Mouse (Mus musculus) cerebellum, adult 8-10 months (tissue): ENCODE measurements around the gene Morn1.
A peak's percentile ranks its signal among the peaks of the same experiment; 100 is the strongest.

Experiments used
- DNase-seq: peaks from one replicate; pipeline ENCODE4 v3.0.0; 2022

Gene Morn1

DNA sequence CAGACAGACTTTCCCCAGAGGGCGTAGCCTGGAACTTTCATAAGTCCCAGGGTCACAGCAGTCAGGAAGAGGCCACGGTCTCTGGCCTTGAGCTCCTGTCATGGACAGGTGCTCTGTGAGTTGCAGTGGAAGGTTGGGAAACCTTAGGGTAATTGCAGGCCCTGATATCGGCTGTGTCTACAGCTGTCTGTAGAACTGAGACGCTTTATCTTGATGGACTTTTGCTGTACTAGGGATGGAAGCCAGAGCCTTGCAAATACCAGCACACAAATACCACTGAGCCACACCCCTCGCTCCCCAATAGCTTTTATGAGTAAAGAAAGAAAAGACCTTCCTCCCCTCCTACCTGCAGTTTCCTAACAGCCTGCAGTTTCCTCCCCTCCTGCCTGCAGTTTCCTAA is 34.2 kb downstream of the Morn1 start:
- DNase-seq, result no peak

DNA sequence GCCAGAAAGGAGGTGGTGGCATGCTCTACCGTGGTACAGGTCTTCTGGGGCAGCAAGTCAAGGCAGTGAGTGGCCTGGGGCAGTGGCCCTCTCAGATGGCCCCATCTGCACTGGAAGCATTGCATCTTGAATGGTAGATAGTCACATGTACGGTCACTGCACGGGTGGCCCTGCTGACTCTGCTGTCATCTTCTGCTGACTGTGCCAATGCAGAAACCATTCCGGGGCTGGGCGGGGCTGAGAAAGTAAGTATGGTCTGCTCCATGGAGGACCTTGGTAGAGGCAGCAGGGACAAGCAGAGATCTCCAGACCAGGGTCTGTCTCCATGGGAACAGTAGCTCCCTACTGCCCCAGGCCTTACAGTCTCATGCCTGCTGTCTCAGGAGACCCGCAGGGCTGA is 34.8 kb downstream of the Morn1 start:
- DNase-seq, result no peak

DNA sequence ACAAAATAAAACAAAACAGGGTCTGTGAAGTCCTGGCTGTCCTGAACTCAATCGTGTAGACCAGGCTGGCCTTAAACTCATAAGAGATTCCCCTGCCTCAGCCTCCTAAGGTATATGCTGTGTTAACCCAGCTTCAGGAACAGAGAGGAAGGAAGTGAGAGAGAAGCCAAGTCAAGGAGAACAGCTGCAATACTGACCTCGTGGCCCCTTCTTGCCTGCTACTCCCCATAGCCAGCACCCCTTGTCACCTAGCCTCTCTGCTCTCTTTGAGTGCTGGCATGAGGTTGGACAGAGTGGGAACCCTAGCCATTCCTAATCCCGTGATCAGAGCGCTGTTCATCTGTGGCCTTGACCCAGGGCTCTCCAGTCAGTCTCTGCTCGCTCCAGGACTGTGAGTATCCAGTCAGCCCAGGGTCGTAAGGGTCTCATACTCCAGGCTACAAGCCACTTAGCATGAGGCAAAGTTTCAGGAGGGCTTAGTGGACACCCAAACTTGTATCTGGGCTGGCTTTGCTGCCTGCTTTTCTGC is 35.6 kb downstream of the Morn1 start:
- no peak for DNase-seq

DNA sequence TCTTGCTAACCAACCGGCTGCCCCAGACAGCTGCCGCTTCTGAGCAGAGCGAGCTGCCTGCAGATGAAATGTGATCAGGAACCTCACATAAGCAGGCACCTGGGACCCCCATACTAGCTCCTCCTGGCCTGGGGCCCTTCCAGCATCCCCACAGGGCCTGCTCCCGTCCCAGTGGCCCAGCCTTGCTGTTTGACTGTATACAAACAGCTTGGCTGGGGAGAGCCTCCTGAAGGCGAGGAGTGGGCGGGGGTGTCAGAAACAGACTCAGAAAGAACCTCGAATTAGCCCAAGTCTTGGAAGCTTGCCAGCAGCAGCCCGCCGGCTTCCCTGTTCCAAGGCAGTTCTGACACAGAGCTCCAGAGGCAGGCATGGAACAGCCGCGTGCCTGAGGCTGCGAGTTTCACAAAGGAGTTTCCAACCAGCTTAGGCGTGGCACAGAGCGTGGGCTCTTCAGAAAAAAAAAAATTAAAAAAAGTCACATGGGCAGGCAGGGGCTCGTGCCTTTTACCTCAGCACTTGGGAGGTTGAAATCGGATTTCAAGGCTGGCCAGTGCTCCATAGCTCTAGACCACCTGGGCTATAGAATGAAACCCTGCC is 36.2 kb downstream of the Morn1 start:
- DNase-seq, result no peak

DNA sequence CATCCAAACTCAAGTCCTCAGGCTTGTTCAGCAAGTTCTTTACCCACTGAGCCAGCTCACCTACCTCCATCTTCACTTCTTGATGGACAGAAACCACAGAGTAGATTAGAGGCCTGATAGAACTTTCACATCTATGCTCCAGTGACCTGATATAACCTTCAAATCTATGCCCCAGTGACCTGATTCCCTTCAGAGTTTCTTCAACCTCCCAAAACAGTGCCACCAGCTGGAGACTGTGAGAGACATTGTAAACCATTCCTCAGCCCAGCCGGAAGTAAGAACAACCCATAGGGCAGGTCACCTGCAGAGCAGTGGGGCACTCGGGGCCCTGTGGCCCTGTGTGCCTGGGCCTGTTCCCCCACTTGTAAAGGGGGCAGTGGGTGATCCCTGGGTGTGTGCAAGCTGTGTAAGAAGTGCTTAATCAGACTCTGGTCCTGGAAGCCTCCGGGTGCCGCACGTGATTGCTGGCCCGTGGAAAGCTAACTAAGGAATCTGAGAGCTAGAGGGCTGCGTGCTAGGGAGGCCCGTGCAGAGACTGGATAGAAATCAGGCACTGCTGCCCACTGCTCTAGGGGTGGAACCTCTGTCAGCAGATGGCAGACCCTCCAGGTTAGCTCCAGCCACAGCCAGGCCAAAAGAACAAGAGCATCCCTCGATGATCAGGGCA is 37.6 kb downstream of the Morn1 start:
- no peak for DNase-seq

DNA sequence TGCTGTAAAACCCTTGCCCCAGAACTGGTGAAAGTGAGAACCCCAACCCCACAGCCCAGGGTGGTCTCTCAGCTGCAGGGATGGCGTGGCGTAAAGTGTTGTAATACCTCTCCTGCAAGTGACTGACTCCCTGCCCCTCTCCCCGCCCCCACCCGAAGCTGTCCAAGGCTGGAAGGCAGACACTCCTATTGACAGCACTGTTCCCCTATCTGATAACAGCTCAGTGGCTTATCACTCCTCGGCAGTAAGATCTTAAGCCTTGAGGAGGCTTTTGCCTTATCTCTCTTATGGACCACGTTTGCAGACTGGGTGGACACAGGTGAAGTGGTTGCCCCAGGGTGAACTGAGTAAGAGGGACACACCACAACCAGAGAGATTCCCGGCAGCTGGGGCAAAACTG is 38.9 kb downstream of the Morn1 start:
- no peak for DNase-seq

DNA sequence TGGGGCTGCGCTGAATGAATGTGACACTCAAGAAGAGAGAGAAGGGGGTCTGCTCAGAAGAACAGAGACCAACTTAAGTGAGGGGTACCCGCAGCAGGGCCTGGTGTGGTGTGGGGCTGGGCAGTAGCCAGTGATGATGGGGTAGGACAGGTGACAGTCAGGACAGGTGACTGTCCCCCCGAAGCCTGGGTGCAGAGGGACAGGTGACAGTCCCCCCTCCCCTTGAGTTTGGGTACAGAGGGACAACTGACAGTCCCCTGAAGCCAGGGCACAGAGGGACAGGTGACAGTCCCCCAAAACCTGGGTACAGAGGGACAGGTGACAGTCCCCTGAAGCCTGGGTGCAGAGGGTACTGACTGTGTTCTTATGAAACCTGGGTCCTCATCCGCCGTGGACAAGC is 39.8 kb downstream of the Morn1 start:
- no peak for DNase-seq

DNA sequence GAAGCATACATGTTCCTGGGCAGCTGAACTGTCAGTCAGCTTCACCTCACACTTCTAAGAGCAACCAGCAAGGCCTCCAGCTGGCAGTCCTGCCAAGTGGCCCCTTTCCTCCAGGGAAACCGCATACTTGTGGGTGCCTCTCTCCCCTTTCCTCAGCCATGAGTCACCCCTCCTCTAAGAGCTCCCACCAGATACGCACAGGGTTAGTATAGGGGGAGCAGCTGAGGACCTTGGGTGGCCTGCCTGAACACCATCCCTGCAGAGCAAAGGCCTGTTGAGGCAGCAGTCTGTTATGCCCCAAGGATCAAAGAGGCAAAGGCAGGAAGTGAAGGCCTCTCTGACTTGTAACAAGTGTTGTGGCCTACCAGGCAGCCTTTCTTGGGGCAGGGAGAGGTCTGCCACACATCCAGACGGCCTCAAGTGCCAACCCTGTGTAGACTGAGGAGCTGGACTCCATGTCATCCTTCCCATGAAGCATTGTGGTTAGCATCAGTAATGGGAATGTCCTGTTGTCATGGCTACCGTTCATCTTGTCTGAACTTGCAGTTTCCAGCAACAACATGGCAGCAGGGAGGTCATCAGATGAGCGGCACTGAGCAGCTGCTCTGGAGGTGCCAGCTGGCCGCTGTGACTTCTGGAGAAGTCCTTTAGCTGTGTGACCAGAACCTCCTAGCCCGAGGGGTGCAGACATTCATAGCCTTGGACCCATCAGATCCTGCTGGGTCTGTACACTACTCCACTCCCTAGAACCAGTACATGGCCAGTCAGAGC is 40.4 kb downstream of the Morn1 start:
- DNase-seq, result no peak

DNA sequence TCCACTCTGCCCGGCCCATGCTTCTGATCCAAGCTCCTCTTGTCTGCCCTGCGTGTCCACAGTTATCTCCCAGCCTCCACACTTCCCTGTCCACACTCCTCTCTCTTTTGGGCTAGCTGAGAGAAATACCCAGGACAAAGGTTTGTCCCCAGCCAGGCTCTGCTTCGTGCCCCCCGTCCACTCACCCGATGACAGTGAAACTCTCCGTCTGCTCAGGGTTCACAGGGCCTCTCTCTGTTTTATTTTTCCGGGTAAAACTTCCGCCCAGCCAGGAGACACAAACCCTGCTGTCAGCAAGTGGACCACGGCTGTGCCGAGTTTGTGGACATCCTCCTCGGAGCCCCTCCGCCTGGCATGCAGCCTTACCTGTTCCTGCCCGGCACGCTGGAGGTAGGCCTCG is 42.0 kb downstream of the Morn1 start:
- DNase-seq, result no peak

DNA sequence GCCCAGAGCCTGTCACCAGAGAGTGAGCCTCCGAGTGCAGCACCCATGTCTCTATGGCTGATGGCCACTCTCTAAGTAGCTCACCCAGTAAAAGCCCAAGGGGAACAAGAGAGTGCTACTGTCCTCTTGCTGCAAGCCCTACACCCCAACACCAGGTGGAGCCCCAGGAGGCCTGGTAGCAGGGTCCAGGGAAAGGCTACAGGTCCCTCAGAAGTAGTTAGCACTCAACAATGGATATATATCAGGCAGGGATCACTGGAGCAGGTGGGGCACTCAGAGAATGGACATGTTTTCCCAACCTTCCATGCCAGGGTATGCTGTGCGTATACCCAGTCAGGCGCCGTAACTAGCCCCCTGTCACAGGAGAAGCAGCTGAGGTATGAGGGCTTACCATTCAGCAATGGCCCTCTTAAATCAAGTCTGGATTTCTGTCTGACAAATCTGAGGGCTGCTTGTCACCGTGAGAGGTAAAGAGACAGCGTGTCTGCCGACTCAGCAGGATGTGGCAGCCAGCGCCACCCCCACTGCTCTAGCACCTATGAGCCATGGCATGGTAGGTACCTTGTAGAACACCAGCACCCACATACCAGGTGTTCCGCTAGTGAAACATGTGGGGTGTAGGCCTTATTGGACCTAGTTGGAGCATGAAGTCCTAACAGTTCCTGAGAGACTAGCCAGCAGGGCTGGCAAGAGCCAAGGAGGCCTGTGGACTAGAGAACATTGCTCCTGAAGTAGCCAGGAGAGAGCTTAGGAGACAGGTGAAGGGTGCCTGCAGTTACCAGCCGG is 42.9 kb downstream of the Morn1 start:
- peak; percentile 46 for DNase-seq

DNA sequence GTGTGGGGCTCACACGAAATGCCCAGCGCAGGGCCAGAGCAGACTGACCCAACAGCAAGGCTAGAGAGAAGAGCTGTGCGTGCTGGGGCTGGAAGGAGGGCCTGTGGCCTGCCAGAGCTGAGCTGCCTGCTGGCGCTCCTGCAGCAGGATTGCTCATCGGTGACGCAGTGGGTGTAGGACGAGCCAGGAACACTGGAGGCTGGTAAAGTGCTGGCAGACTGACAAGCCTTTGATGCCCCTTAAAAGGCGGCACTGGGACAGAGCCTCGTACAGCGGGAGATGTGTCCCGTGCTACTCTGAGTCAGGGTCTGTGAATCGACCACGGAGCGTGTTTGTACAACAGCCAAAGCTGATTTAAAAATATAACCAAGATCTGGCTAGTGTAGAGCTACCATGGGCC is 43.6 kb downstream of the Morn1 start:
- peak; percentile 85 for DNase-seq

DNA sequence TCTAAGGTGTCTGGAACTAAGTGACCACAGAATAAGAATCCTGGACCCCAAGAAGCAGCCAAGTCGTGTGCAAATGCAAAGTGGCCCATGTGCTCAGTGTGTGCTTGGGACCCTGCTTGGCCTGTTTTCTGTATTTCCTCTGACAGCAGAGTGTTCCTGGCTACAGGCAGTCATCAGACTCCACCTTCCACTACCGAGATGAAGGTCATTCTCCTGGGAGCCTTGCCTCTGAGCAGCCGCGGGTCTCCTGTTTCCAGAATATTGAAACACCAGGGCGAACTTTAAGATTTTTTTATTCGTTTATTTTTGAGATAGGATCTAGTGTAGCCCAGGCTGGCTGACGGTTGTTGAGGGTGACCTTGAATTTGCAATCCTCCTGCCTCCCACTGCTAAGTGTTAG is 44.2 kb downstream of the Morn1 start:
- no peak for DNase-seq

DNA sequence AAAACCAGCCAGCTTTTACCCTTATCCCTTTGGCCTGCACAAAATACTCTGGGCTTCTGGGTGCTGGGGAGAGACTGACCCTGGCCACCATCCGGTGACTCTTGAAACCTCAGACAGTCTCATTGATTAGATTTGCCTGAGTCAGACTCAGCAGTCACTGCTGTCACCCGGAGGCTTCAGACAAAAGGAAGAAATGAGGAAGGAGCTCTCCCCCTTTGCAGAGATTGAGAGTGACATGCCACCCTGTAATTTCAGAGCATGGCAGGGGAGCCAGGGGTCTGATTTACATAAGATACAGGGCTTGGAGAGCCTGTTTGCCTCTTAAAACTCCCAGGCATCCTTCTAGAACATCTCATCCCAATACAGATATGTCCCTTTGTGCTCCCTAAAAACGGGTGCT is 46.8 kb downstream of the Morn1 start:
- DNase-seq, result no peak

DNA sequence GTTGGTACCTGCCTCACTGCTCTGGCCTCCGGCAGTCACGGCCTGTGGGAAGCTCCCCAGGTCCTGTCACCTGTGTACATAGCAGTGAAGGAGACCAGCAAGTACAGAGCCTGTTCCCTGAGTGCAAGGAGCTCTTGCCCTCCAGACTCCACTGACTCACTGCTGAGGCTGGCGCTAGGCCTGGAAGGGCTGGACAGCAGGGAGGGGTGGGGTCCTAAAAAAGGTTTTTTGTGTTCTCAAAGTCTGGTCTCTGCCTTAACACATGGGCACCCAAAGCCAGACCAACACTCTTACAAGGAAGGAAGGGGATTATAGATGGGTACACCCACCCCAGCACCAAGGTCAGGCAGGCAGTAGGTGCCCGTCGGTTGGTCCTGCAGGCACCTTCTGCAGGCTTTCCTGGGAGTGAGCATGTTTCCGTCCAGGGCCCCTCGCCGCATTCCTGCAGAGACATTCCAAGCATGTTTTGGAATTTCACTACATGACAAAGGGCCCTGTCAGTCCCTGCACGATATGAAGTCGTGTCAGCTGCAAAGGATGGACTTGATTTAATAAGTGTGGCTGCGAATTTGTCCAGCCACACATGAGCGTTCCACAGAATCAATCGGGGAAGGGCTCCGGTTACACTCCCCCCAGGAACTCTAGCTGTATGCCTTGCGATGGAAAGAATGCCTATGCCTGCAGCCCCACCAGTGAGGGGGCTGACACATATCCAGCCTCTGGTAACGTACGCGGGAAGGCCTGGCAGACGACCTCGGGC is 47.5 kb downstream of the Morn1 start:
- no peak for DNase-seq

DNA sequence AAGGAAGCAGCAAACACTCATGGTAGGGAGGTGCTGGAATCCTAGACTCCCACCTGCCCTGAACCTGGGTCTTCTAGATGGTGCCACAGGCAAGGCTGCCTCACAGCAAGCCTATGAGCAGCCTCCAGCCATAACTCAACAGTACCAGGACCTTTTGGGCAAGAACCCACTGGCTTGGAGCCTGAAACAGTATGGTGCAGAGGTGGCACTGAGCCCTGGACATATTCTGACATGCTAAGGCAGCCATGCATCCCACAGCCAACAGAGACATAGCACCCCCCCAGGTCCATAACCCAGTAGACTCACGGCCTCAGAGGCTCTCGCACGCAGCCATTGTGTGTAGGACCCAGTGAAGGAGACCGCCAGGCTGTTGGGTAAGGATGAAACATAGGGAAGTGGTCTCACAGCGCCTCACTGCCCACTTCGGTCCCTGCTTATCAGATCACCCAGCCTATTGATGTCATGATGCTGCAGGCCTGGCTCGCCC is 48.4 kb downstream of the Morn1 start:
- no peak for DNase-seq

DNA sequence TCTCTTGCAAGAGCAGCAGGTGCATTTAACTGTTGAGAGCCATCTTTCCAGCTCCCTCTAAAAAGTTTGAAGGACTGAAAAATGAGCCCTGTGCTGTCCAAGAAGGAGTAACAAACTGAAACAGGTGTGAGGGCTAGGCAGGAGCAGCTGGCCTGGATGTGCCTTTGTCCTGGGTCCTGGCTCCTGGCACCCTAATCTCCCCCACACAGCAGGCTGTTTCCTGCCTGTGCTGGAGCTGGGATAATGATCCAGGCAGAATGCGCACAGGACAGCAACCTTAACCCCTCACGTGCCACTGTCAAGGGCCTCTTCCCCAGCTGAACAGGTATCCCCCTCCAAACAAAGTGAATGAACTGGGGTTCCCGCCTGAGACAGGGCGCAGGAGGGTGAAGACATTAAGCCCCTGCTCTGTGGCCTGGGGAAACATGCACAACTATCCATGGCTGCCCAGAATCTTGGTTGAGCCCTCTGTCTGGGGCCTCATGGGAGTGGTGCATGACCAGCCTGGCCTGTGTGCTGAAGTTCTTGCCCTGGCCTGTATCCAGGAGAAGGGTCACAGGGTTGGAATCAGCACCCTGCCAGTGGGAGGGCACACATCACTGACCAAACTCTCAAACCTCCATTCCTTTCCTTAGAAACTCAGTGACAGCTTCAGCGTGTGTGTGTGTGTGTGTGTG is 49.7 kb downstream of the Morn1 start:
- no peak for DNase-seq

DNA sequence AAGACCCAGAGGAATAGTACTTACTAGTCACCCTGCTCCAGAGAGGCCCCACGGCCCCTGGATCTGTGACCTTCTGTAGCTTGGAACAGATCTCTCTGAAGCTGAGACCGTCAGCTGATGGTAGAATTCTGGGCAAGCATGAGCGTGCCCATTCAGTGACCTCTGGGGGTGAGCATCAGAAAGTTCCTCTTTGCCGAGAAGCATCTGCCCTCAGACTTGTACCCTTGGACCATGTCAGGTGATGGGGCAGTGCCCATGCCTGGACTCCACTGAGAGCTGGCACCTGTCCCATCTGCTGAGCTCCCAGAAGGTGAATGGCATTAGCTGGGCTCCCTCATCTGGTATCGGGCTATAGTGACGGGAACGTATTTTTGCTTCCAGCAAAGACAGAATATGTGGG is 51.5 kb downstream of the Morn1 start:
- DNase-seq, result peak; percentile 52

DNA sequence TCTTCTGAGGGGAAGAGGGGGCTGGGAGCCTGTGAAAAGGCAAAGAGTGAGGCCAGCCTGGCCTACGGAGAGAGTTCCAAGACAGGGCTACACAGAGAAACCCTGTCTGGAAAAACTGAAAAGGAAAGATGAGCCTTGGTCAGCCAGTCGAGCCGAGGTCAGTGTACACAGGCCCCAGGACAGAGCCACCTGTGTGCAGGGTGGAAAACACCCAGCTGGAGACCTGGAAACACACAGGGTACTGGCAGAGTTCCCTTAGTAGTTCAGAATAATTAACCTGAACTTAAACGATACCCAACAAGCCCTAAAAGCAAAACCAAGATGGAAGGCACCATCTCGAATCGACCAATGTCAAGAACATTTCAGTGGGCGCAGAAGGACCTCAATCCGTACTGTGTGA is 52.1 kb downstream of the Morn1 start:
- no peak for DNase-seq

DNA sequence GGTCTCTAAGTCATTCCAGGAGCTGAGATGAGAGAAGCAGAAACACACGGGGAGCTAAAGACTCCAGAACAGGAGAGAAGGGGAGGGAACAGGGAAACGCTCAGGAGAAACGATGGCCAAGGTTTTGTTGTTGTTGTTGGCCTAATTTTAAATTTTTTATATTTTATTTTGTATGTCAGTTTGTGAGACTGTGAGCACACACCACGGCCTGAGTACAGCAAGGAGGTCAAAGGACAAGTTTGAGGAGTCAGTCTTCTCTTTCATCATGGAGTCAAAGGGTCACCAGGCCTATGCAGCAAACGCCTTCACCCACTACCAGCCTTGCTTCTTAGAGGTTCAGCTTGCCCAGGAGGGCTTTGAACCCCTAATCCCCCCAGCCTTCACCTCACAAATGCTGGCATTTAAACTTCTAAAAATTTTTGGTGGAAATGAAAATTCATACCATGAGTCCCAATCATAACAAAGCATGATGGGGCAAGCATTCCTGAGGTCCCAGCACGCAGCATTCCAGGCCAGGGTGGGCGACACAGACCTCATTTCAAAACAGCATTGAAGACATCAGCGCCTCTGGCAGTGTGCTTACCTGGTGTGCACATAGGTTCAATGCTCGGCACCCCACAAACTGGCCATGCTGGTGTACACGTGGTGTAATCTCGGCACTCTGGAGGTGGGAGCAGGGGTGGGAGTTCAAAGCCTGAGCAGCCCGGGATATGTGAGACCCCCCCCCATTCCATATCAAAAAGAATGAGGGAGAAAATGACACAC is 53.1 kb downstream of the Morn1 start:
- DNase-seq, result no peak

DNA sequence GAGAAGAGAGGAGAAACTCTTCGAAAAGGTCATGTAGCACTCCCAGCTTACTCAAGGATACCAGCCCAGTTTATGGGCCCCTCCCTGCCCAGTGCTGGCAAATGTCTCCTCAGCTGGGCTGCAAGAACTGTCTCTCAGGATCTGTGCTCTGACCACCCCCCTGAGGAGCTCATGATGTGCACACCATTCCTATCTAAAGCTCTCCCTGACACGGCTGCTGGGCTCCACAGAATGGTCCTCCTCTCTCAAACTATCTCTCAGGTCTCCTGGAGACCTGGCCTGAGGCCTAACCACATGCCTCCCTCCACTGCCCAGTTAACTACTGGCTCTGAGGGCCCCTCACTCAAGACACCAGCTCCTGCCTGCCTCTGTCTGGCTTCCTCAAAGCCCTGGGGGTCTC is 53.8 kb downstream of the Morn1 start:
- DNase-seq, result no peak

DNA sequence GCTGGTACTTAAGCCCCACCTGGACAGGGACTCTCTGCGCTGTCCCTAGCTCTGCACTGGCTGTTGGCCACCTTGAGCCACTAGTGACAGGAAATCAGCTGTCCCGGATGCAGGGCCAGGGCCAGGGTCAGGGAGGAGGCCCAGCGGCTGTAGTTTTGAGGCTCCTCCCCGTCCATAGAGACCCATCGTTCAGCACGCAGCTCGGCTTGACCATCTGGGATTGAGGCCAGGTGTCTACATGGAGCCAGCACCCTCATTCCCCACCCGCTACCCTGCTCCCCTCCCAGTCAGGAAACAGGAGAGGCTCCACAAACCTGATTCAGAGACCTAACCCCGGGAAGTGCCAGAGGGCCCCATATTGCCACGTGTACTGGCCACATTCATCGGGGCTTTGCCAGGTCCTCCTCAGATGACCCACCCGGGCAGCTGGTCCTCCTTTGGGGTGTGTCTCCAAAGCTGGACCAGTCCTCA is 54.5 kb downstream of the Morn1 start:
- no peak for DNase-seq
